Mouse (Mus musculus): ENCODE results near the gene Fat1. TPM values are rescaled to one million over a fixed set of nuclear protein-coding genes. Genes with fewer than 3 reads are reported as not detected.

Gene Fat1
- polyA plus RNA-seq, 1 experiment = 54.0 TPM

- Histone ChIP-seq H3K36me3 (ENCODE audit: control insufficient read depth, insufficient read depth, low read length) (no peaks in the 10 kb centered on the region), H3K27me3 (ENCODE audit: control insufficient read depth, insufficient read depth, low read length) (no peaks in the 10 kb centered on the region), H3K4me1 (ENCODE audit: control insufficient read depth, insufficient read depth, insufficient read length, low read length) (no peaks in the 10 kb centered on the region), H3K4me3 (ENCODE audit: low read depth, low read length) (no peak overlapping the region), H3K27ac (ENCODE audit: insufficient read depth, low read depth, low read length) (no peak overlapping the region)
- TF ChIP-seq CTCF (IDR thresholded peaks at IDR 0.05; ENCODE audit: extremely low read depth, insufficient read length, insufficient replicate concordance, low read depth, low read length) = no peak
- no peak for TF ChIP-seq POLR2A (IDR thresholded peaks at IDR 0.05; ENCODE audit: low read depth, low read length)
- WGBS = 86% methylated on average over 5 of the region's 5 CpGs
Measured at GRCm38 (mm10) chr8:44924995-44925394, 10.3 kb upstream of the Fat1 start.

- Histone ChIP-seq H3K4me1 (ENCODE audit: control insufficient read depth, insufficient read depth, insufficient read length, low read length) (no peaks in the 10 kb centered on the region), H3K4me3 (ENCODE audit: low read depth, low read length) (no peak overlapping the region)
- WGBS = 94% methylated on average over 3 of the region's 3 CpGs
Measured at GRCm38 (mm10) chr8:44930058-44930457, 5.2 kb upstream of the Fat1 start.

GRCm38 (mm10) chr8:44932546-44933342 is 2.5 kb upstream of the Fat1 start:
- Histone ChIP-seq H3K36me3 (ENCODE audit: control insufficient read depth, insufficient read depth, low read length) (no peaks in the 10 kb centered on the region), H3K27ac (ENCODE audit: insufficient read depth, low read depth, low read length) (no peak overlapping the region), H3K4me3 (ENCODE audit: low read depth, low read length) (no peak overlapping the region), H3K27me3 (ENCODE audit: control insufficient read depth, insufficient read depth, low read length) (no peaks in the 10 kb centered on the region), H3K4me1 (ENCODE audit: control insufficient read depth, insufficient read depth, insufficient read length, low read length) (no peaks in the 10 kb centered on the region)
- WGBS = 91% methylated on average over 9 of the region's 9 CpGs
- TF ChIP-seq POLR2A (IDR thresholded peaks at IDR 0.05; ENCODE audit: low read depth, low read length) (no peak), CTCF (IDR thresholded peaks at IDR 0.05; ENCODE audit: extremely low read depth, insufficient read length, insufficient replicate concordance, low read depth, low read length) (no peak)

More at GRCm38 (mm10) chr8:44930058-44930457, 5.2 kb upstream of the Fat1 start:
- Histone ChIP-seq H3K27me3 (ENCODE audit: control insufficient read depth, insufficient read depth, low read length) (no peaks in the 10 kb centered on the region), H3K36me3 (ENCODE audit: control insufficient read depth, insufficient read depth, low read length) (no peaks in the 10 kb centered on the region), H3K27ac (ENCODE audit: insufficient read depth, low read depth, low read length) (no peak overlapping the region)
- no peak for TF ChIP-seq CTCF (IDR thresholded peaks at IDR 0.05; ENCODE audit: extremely low read depth, insufficient read length, insufficient replicate concordance, low read depth, low read length)
- no peak for TF ChIP-seq POLR2A (IDR thresholded peaks at IDR 0.05; ENCODE audit: low read depth, low read length)

DNA sequence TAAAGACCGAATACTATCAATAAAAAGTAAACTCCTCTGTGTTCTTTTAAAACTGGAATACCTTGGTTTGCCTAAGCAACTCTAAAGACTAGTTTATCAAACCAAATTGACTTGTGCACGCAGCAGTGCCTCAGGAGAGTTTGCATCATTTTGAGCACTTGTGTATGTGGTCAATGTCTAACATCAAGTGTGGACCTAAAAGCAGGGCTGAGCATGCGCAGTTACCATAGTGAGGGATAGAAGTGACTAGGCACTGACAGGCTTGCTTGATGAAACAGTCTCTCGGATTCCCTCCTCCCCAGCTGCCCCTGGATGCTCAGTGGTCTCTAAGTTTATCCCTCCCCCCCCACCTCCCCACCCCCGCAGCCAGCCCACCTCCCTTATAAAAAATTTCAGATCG is 1.8 kb upstream of the Fat1 start:
- no peaks in the 10 kb centered on the region for H3K36me3 ChIP-seq (ENCODE audit: control insufficient read depth, insufficient read depth, low read length)
- TF ChIP-seq POLR2A (IDR thresholded peaks at IDR 0.05; ENCODE audit: low read depth, low read length) = no peak
- no peak for TF ChIP-seq CTCF (IDR thresholded peaks at IDR 0.05; ENCODE audit: extremely low read depth, insufficient read length, insufficient replicate concordance, low read depth, low read length)
- no peak overlapping the region for H3K27ac ChIP-seq (ENCODE audit: insufficient read depth, low read depth, low read length)
- H3K27me3 ChIP-seq (ENCODE audit: control insufficient read depth, insufficient read depth, low read length) = no peaks in the 10 kb centered on the region
- no peak overlapping the region for H3K4me3 ChIP-seq (ENCODE audit: low read depth, low read length)
- H3K4me1 ChIP-seq (ENCODE audit: control insufficient read depth, insufficient read depth, insufficient read length, low read length) = no peaks in the 10 kb centered on the region; the same call in 1 of the 2 replicates
- WGBS = 80% methylated on average over 6 of the region's 6 CpGs

GRCm38 (mm10) chr8:44934416-44934815 is 831 bp upstream of the Fat1 start:
- 8% methylated on average over 13 of the region's 13 CpGs for WGBS
- TF ChIP-seq POLR2A (IDR thresholded peaks at IDR 0.05; ENCODE audit: low read depth, low read length) (no peak), CTCF (IDR thresholded peaks at IDR 0.05; ENCODE audit: extremely low read depth, insufficient read length, insufficient replicate concordance, low read depth, low read length) (no peak)
- peak overlapping the region; percentile 97 for H3K27ac ChIP-seq (ENCODE audit: insufficient read depth, low read depth, low read length)
- no peaks in the 10 kb centered on the region; the same call in 1 of the 2 replicates for H3K4me1 ChIP-seq (ENCODE audit: control insufficient read depth, insufficient read depth, insufficient read length, low read length)
- H3K27me3 ChIP-seq (ENCODE audit: control insufficient read depth, insufficient read depth, low read length) = no peaks in the 10 kb centered on the region
- H3K4me3 ChIP-seq (ENCODE audit: low read depth, low read length) = peak overlapping the region; percentile 69
- H3K36me3 ChIP-seq (ENCODE audit: control insufficient read depth, insufficient read depth, low read length) = no peaks in the 10 kb centered on the region

- H3K36me3 ChIP-seq (ENCODE audit: control insufficient read depth, insufficient read depth, low read length) = no peaks in the 10 kb centered on the region
- H3K4me1 ChIP-seq (ENCODE audit: control insufficient read depth, insufficient read depth, insufficient read length, low read length) = peaks cover under 1% of the 10 kb centered on the region
- 1% methylated on average over 24 of the region's 24 CpGs for WGBS
- TF ChIP-seq CTCF (IDR thresholded peaks at IDR 0.05; ENCODE audit: extremely low read depth, insufficient read length, insufficient replicate concordance, low read depth, low read length) = peak; percentile 82
- peak; percentile 60; the same call in 1 of the 2 replicates for TF ChIP-seq POLR2A (IDR thresholded peaks at IDR 0.05; ENCODE audit: low read depth, low read length)
- H3K4me3 ChIP-seq (ENCODE audit: low read depth, low read length) = peak overlapping the region; percentile 69
- H3K27me3 ChIP-seq (ENCODE audit: control insufficient read depth, insufficient read depth, low read length) = no peaks in the 10 kb centered on the region
- peak overlapping the region; percentile 97 for H3K27ac ChIP-seq (ENCODE audit: insufficient read depth, low read depth, low read length)
Measured at GRCm38 (mm10) chr8:44935741-44936140, 494 bp downstream of the Fat1 start.

DNA sequence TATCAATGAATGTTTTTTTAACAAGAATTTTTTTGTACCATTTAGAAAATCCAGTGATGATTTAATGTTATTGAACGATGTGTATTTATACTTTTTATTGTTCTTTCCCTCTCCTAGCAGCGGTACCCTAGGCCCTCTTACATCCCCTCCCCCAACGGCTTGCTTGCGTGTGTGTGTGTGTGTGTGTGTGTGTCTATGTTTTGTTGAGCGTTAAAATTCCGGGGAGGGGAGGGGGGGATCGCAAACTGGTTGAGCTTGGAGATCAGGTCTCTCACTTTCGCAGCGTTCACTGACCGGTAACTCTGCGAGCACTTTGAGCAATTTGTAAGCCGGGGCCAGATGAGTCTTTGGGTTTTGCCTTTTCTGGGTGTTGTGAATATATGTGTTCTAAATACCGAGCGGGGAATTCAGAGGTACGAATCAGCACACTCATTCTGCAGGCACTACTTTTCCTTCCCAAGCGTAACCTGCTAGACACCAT is 1.3 kb downstream of the Fat1 start:
- Histone ChIP-seq H3K27me3 (ENCODE audit: control insufficient read depth, insufficient read depth, low read length) (no peaks in the 10 kb centered on the region), H3K27ac (ENCODE audit: insufficient read depth, low read depth, low read length) (peak overlapping the region; percentile 73), H3K36me3 (ENCODE audit: control insufficient read depth, insufficient read depth, low read length) (no peaks in the 10 kb centered on the region), H3K4me3 (ENCODE audit: low read depth, low read length) (peak overlapping the region; percentile 83), H3K4me1 (ENCODE audit: control insufficient read depth, insufficient read depth, insufficient read length, low read length) (peaks cover 6% of the 10 kb centered on the region)
- WGBS = 2% methylated on average over 16 of the region's 16 CpGs
- no peak for TF ChIP-seq CTCF (IDR thresholded peaks at IDR 0.05; ENCODE audit: extremely low read depth, insufficient read length, insufficient replicate concordance, low read depth, low read length)
- no peak for TF ChIP-seq POLR2A (IDR thresholded peaks at IDR 0.05; ENCODE audit: low read depth, low read length)

All from small intestine, adult 2 months (tissue).